ENCODE assay signal across 23 mouse cellular contexts in the genomic region with DNA sequence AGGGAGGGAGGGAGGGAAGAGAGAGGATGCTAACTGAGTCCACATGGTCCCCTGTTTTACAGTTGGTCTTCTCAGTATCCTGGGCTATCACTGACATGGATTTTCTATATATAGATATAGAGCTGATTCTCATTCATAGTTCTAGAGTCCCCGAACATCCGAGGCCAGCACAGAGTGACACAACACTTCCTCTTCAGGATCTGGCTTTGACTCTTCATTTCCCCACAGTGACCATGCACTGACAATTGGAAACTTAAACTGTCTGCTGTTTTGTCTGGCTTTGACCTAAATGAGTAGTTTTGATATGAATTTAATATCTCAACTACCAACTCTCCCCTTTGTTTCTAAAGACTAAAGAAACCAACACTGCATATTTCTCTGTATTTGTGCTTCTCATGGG. TPM values are rescaled to one million over a fixed set of nuclear protein-coding genes. Genes with fewer than 3 reads are reported as not detected.
"Had no signal": no experiment of that assay in that cellular context is flagged by ENCODE, and none has a peak within 500 bp of the region (broad histone marks: within the 10 kb centered on the region; RNA-seq: fewer than 3 reads in every experiment).

No protein-coding gene starts in this region.

- H3K27ac ChIP-seq: kidney, embryonic 15.5 days; left cerebral cortex, adult 2 months; liver, embryonic 14.5 days; lung, embryonic 15.5 days; midbrain, embryonic 12.5 days; midbrain, embryonic 15.5 days; neural tube, embryonic 12.5 days; neural tube, embryonic 15.5 days; stomach, postnatal 0 days had no signal

- H3K4me1 ChIP-seq: kidney, embryonic 15.5 days; lung, embryonic 15.5 days; midbrain, embryonic 12.5 days; midbrain, embryonic 15.5 days; neural tube, embryonic 12.5 days; neural tube, embryonic 15.5 days had no signal

- H3K4me3 ChIP-seq: kidney, embryonic 15.5 days; left cerebral cortex, adult 2 months; lung, embryonic 15.5 days; midbrain, embryonic 12.5 days; midbrain, embryonic 15.5 days; neural tube, embryonic 12.5 days; neural tube, embryonic 15.5 days had no signal

- DNase-seq: kidney, adult 11 months; kidney, adult 8-10 months; kidney, postnatal 10 days; kidney, postnatal 36 days; layer of hippocampus, postnatal 36 days; lung, adult 18-20 months; lung, postnatal 14 days; right cerebral cortex, adult 18-20 months; right cerebral cortex, postnatal 14 days; right cerebral cortex, postnatal 4 days; thymus, adult 2 months; thymus, postnatal 14 days; thymus, postnatal 4 days had no signal

- ATAC-seq: midbrain, embryonic 15.5 days had no signal

RNA-seq across cellular contexts. Expression of gene Txk, which starts 29.1 kb away (rescaled TPM):
- polyA plus RNA-seq: liver, embryonic 11.5 days had no signal
